Mouse (Mus musculus) cerebellum, adult (tissue): ENCODE results near the gene H2-Q10.
"Not testable (repeated sequence)": the region's sequence is repeated elsewhere in the genome, so short reads cannot be mapped to it uniquely, and the experiment has no call there.

Experiments
- ATAC-seq: cut with Nextera tagmentation; 2 replicates; pipeline ENCODE4 v1.9.2; 2017; ENCODE audit warnings: mild to moderate bottlenecking, moderate library complexity, mixed read lengths; ENCODE audit not compliant: insufficient number of reproducible peaks, low FRiP score, low TSS enrichment

H2-Q10 gene

GRCm38 (mm10) chr17:35469842-35470751, at the start of gene H2-Q10:
Gene H2-Q10 (plus strand): TSS chr17:35470089.
- no peak for ATAC-seq

DNA sequence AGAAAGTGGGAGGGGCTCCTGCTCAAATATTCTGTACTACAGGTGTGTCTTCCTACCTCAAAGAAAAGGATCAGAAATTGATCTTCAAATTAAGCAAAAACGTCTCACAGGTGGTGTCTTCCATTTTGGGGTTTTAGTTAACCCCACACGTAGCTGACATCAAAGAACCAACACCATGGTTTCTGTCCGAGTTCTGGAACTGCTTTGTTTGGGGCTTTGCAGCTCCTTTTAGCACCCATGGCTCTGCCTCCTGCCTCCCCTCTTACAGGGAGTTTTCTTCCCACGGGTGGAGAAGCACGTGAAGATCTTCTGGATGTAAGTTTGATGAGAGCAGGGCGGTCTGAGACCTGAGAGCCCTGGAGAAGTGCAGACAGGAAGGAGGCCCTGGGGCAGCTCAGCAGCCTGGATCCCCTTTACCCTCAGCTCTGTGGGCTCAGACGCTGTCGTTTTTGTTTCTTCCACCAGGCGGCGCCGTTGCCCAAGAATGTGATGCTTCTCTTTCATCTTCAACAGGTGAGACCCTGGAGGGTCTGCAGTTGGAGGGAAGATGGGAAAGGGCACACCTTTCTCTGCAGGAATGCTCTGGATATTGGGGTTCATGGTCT, 49.6 kb upstream of the H2-Q10 start:
- ATAC-seq, result not testable (repeated sequence)

DNA sequence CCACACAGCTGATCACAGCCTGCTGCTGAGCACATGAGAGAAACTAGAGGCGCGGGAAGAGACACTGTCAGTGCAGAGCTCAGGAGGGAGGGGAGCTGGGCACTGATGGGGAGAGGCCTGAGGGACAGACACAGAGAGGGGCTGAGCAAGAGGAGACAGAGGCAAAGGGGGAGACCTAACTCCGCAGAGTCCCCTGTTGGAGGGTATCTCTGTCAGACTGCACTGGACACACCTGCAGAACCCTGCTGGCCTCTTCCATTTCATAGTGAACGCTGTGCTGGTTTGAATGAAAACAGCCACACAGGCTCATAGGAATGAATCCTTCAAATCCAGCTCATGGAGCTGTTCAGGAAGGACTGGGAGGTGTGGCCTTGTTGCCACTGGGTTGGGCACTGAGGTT, 48.6 kb upstream of the H2-Q10 start:
- not testable (repeated sequence) for ATAC-seq

GRCm38 (mm10) chr17:35422360-35422759, 47.5 kb upstream of the H2-Q10 start:
- not testable (repeated sequence) for ATAC-seq

DNA sequence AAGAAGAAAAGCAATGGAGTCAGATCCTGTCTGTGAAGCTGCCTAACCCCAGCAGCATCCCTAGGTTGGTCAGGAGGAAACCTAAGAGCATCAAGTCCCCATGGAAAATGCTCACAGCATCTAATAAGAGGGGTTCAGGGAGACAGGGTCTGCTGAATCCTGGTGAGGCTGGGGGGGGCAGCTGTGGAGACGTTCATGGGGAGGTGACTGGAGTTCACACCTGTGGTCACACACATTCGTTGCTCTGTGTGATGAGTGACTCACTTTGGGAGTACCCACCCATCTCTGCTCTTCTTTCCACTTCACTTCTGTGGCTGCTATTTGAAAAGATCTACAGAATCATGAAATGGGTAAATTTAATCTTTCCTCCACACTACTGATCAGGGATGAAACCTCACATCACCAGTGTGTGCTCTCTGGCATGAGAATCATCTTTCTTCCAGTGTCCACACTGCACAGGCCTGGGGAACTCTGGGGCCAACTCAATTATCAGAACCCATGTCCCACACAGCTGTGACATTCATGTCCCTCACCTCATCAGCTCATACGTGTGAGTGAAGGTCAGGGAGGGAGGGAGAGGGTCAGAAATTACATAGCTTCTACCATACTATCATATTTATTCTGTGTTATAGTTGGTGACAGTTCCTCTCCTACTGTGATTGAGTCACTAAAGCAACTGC, 46.6 kb upstream of the H2-Q10 start:
- ATAC-seq, result not testable (repeated sequence)

DNA sequence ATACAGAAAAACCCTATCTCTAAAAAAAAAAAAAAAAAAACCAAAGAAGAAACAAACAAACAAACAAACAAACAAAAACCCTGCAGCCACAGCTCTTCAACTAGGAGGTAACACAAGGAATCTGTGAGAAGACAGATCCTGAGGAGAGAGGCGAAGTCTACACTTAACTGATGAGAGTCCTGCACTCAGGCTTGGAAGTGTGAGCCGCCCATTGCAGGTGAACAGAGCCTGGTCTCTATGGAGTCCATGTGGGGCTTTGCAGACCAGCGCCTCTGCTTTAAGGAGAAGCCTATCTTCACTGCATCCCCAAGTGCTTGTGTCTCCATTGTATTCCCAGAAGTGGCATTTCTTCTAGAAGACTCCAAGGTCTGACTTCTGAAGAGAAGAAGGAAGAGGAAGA, 45.8 kb upstream of the H2-Q10 start:
- ATAC-seq, result not testable (repeated sequence)

- ATAC-seq, result peak; percentile 81
These were observed 45.1 kb upstream of the H2-Q10 start, which contains the start of gene H2-Q6 for GRCm38 (mm10) chr17:35424624-35425416. Gene H2-Q6 (plus strand): TSS chr17:35424850.

GRCm38 (mm10) chr17:35425474-35425873, 44.4 kb upstream of the H2-Q10 start:
- not testable (repeated sequence) for ATAC-seq

- ATAC-seq, result not testable (repeated sequence)
These were observed 41.0 kb upstream of the H2-Q10 start for GRCm38 (mm10) chr17:35428883-35429282.

GRCm38 (mm10) chr17:35430671-35431070, 39.2 kb upstream of the H2-Q10 start:
- not testable (repeated sequence) for ATAC-seq

- ATAC-seq, result not testable (repeated sequence)
These were observed 37.7 kb upstream of the H2-Q10 start for GRCm38 (mm10) chr17:35432167-35432566.

- ATAC-seq, result not testable (repeated sequence)
These were observed 35.1 kb upstream of the H2-Q10 start for GRCm38 (mm10) chr17:35434836-35435235.

DNA sequence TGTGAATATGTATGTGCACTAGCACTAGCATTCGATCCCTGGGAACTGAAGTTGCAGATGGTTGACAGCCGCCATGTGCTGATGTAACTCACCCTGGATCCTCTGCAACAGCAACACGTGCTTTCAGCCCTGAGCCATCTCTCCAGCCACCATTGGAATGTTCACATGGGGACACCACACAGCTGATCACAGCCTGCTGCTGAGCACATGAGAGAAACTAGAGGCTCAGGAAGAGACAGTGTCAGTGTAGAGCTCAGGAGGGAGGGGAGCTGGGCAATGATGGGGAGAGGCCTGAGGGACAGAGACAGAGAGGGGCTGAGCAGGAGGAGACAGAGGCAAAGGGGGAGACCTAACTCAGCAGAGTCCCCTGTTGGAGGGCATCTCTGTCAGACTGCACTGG, 34.3 kb upstream of the H2-Q10 start:
- ATAC-seq, result not testable (repeated sequence)

DNA sequence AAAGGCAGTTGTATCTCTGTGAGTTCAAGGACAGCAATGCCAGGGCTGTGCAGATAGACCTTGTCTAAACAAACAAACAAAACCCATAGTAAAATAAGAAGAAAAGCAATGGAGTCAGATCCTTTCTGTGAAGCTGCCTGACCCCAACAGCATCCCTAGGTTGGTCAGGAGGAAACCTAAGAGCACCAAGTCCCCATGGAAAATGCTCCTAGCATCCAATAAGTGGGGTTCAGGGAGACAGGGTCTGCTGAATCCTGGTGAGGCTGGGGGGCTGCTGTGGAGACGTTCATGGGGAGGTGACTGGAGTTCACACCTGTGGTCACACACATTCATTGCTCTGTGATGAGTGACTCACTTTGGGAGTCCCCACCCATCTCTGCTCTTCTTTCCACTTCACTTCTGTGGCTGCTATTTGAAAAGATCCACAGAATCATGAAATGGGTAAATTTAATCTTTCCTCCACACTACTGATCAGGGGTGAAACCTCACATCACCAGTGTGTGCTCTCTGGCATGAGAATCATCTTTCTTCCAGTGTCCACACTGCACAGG, 32.4 kb upstream of the H2-Q10 start:
- ATAC-seq, result not testable (repeated sequence)

DNA sequence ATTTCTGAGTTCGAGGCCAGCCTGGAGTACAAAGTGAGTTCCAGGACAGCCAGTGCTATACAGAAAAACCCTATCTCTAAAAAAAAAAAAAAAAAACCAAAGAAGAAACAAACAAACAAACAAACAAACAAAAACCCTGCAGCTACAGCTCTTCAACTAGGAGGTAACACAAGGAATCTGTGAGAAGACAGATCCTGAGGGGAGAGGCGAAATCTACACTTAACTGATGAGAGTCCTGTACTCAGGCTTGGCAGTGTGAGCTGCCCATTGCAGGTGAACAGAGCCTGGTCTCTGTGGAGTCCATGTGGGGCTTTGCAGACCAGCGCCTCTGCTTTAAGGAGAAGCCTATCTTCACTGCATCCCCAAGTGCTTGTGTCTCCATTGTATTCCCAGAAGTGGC, 31.5 kb upstream of the H2-Q10 start:
- not testable (repeated sequence) for ATAC-seq

DNA sequence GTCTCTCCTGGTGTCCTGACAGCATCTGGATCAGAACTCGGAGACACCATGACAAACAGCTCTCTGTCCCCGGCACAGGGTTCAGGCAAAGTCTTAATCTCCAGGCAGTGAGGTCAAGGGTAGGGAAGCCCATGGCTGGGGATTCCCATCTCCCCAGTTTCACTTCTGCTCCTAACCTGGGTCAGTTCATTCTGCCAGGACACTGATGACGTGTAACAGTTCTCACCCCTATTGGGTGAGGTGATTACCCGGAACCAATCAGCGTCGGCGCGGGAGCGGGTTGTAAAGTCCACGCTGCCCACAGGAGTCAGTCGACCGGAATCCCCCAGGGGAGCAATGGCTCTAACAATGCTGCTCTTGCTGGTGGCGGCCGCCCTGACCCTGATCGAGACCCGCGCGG, 31.0 kb upstream of the H2-Q10 start, which contains the start of gene H2-Q7:
H2-Q7 (plus strand) TSS at position 271 of the 400 bp plus-strand sequence.
- ATAC-seq, result peak; percentile 81

- not testable (repeated sequence) for ATAC-seq
These were observed 30.6 kb upstream of the H2-Q10 start for GRCm38 (mm10) chr17:35439295-35439747.

- not testable (repeated sequence) for ATAC-seq
These were observed 29.8 kb upstream of the H2-Q10 start for GRCm38 (mm10) chr17:35439925-35440645.

DNA sequence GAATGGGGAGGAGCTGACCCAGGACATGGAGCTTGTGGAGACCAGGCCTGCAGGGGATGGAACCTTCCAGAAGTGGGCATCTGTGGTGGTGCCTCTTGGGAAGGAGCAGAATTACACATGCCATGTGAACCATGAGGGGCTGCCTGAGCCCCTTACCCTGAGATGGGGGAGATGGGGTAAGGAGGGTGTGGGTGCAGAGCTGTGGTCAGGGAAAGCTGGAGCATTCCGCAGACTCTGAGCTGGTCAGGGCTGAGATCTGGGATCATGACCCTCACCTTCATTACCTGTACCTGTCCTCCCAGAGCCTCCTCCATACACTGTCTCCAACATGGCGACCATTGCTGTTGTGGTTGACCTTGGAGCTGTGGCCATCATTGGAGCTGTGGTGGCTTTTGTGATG, 27.5 kb upstream of the H2-Q10 start:
- not testable (repeated sequence) for ATAC-seq
